8 mouse cellular contexts compared by ENCODE assay signal in the genomic region with DNA sequence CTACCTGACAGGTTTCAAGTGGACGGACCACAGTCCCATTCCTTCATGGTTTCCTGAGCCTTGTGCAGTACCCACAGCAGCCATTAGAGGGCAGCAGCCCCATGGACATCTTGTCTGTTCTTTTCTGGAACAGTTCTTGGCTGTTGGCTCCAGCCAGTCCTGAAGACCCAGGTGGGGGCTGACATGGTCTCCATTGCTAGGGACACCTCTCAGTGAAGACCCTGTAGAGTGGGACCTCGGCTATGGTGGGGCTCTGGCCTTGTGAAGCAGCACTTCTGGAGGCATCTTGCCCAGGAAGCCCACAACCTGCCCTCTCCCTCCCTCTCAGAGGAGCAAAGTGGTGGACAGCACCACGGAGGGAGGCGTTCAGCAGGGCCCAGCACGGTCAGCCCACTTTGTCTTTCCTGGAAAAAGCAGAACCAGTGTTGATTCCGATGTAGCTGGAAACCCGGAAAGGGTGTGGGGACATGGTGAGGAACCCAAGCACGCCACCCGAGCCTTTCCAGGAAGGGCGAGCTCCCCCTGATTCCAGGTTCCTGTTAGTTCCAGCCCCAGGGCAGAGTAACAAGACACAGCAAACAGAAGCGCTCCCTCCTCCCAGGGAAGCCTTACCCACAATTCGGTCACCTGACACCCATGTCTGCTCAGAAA. TPM values are rescaled to one million over a fixed set of nuclear protein-coding genes. Genes with fewer than 3 reads are reported as not detected.
DNase-seq lines count a peak whose midpoint lies in the region; ATAC-seq and TF ChIP-seq lines count a peak whose summit lies in the region.

No protein-coding gene starts in this region.

- H3K27me3 ChIP-seq in cerebellum, adult 2 months (ENCODE audit: control insufficient read depth, insufficient read depth, low read length): no peaks in the 10 kb centered on the region
- H3K27me3 ChIP-seq in hindbrain, embryonic 10.5 days (ENCODE audit: insufficient read depth, poor library complexity, severe bottlenecking): no peaks in the 10 kb centered on the region
- no peaks in the 10 kb centered on the region for H3K27me3 ChIP-seq in lung, postnatal 0 days (replicated peaks; ENCODE audit: insufficient read depth, low read length)

- peaks cover 2 to 26% of the 10 kb centered on the region in 2 experiments; a peak in 2 of 4 replicates for H3K4me1 ChIP-seq in ES-E14 (ENCODE audit: control insufficient read depth in 2 of 2, insufficient read depth in 2 of 2, low read length in 2 of 2, poor library complexity in 1 of 2)
- peaks cover 20% of the 10 kb centered on the region for H3K4me1 ChIP-seq in cerebellum, adult 2 months (ENCODE audit: control insufficient read depth, insufficient read depth, low read length)
- peaks cover 38% of the 10 kb centered on the region for H3K4me1 ChIP-seq in hindbrain, embryonic 10.5 days (replicated peaks)
- peaks cover 9% of the 10 kb centered on the region; the same call in 1 of the 2 replicates for H3K4me1 ChIP-seq in lung, postnatal 0 days (ENCODE audit: insufficient read depth, low read depth, low read length)

- DNase-seq in ES-E14 (ENCODE audit: low read depth, low spot score): peak; percentile 81
- DNase-seq in cerebellum, adult 2 months: peak; percentile 82 to 93
- DNase-seq in hindbrain, embryonic 10.5 days (ENCODE audit: low spot score): peak; percentile 84
- DNase-seq in layer of hippocampus, adult 9-11 months: peak; percentile 81
- DNase-seq in lung, postnatal 0 days (ENCODE audit: low spot score): peak; percentile 84
- DNase-seq in ovary, postnatal 10 days (ENCODE audit: low spot score): peak; percentile 95
- peak; percentile 66 to 87 for DNase-seq in thymus, postnatal 10 days (ENCODE audit: low spot score in 2 of 2)

- H3K36me3 ChIP-seq in ES-E14 (ENCODE audit: control insufficient read depth, insufficient read depth, low read length, poor library complexity, severe bottlenecking): peaks cover 10% of the 10 kb centered on the region; the same call in 1 of the 2 replicates
- H3K36me3 ChIP-seq in hindbrain, embryonic 10.5 days: peaks cover 31% of the 10 kb centered on the region
- H3K36me3 ChIP-seq in lung, postnatal 0 days (ENCODE audit: insufficient read depth, low read length): no peaks in the 10 kb centered on the region

- TF ChIP-seq EP300 in lung, postnatal 0 days (IDR thresholded peaks at IDR 0.05): peak; percentile 100

- H3K27ac ChIP-seq in ES-E14 (ENCODE audit: insufficient read depth, low read depth, low read length, poor library complexity, severe bottlenecking): peak overlapping the region; percentile 40; the same call in 1 of the 2 replicates
- H3K27ac ChIP-seq in cerebellum, adult 2 months (ENCODE audit: insufficient read depth, low read length): peak overlapping the region; percentile 8; the same call in 1 of the 2 replicates
- peak overlapping the region; percentile 76 for H3K27ac ChIP-seq in hindbrain, embryonic 10.5 days
- H3K27ac ChIP-seq in lung, postnatal 0 days (ENCODE audit: low read length): peak overlapping the region; percentile 86

- H3K9me3 ChIP-seq in ES-E14 (ENCODE audit: control insufficient read depth, insufficient read depth, low read depth, low read length): no peaks in the 10 kb centered on the region
- H3K9me3 ChIP-seq in hindbrain, embryonic 10.5 days: no peaks in the 10 kb centered on the region
- H3K9me3 ChIP-seq in lung, postnatal 0 days (ENCODE audit: low read length): no peaks in the 10 kb centered on the region

- H3K9ac ChIP-seq in ES-E14 (ENCODE audit: insufficient read depth, low read depth, low read length, poor library complexity, severe bottlenecking): no peak overlapping the region
- H3K9ac ChIP-seq in lung, postnatal 0 days (replicated peaks; ENCODE audit: low read depth): no peak overlapping the region

- TF ChIP-seq POLR2A in cerebellum, adult 2 months (IDR thresholded peaks at IDR 0.05; ENCODE audit: borderline replicate concordance, insufficient read depth, low read length): no peak

- WGBS in cerebellum, adult 2 months: 33% methylated on average over 12 of the region's 12 CpGs
- WGBS in hindbrain, embryonic 10.5 days: 39% methylated on average over 12 of the region's 12 CpGs
- WGBS in lung, postnatal 0 days: 13% methylated on average over 12 of the region's 12 CpGs

- peak overlapping the region; percentile 33 for H3K4me2 ChIP-seq in lung, postnatal 0 days (replicated peaks; ENCODE audit: low read depth, low read length)

- ATAC-seq in frontal cortex, adult (ENCODE audit: low TSS enrichment): peak; percentile 44
- ATAC-seq in lung, postnatal 0 days: peak; percentile 84

- TF ChIP-seq CTCF in cerebellum, adult 2 months (IDR thresholded peaks at IDR 0.05; ENCODE audit: borderline replicate concordance, insufficient read depth, low read depth, low read length): peak; percentile 99
- TF ChIP-seq CTCF in lung, postnatal 0 days (IDR thresholded peaks at IDR 0.05): peak; percentile 99

- H3K4me3 ChIP-seq in ES-E14 (ENCODE audit: insufficient read depth in 1 of 2, low read depth in 1 of 2, low read length in 2 of 2, poor library complexity in 1 of 2, severe bottlenecking in 1 of 2): no peak overlapping the region
- no peak overlapping the region for H3K4me3 ChIP-seq in cerebellum, adult 2 months (replicated peaks; ENCODE audit: insufficient read depth, low read depth, low read length)
- H3K4me3 ChIP-seq in hindbrain, embryonic 10.5 days: no peak overlapping the region
- H3K4me3 ChIP-seq in lung, postnatal 0 days (ENCODE audit: low read depth, low read length): no peak overlapping the region

- in situ Hi-C loops in ES-E14 (cut with MboI; ENCODE audit: low sequenced_read_pairs in 2 of 2, unreplicated experiment in 2 of 2): no loop called here

TF ChIP-seq in ES-E14, 5 proteins besides CTCF, POLR2A, EP300 and RAD21:
- TF ChIP-seq HCFC1 (IDR thresholded peaks at IDR 0.05; ENCODE audit: borderline replicate concordance, insufficient read depth, low read length) (no peak), ZC3H11A (IDR thresholded peaks at IDR 0.05; ENCODE audit: borderline replicate concordance, low read depth, low read length) (peak; percentile 80)

RNA-seq across cellular contexts. Expression of a gene that starts 12.0 kb away (rescaled TPM):
- not detected in 2 replicates for total RNA-seq in ES-E14 (2012; rRNA removed)
- not detected in 2 replicates for polyA plus RNA-seq in cerebellum, adult 2 months (2012; rRNA removed)
- not detected in 2 replicates for polyA plus RNA-seq in hindbrain, embryonic 10.5 days (2016; fragmentation: Nextera tagmentation; extraction: Ambion mirVana)
- polyA plus RNA-seq in lung, postnatal 0 days (2015; fragmentation: Nextera tagmentation; extraction: Ambion mirVana): not detected in 2 replicates

RNA-seq across cellular contexts. Expression of a gene that starts 13.1 kb away (rescaled TPM):
- 1.1 and 1.3 TPM in 2 replicates for total RNA-seq in ES-E14 (2012; rRNA removed)
- polyA plus RNA-seq in cerebellum, adult 2 months (2012; rRNA removed): 16.4 and 17.3 TPM in 2 replicates
- polyA plus RNA-seq in hindbrain, embryonic 10.5 days (2016; fragmentation: Nextera tagmentation; extraction: Ambion mirVana): 2.0 and 2.8 TPM in 2 replicates
- polyA plus RNA-seq in lung, postnatal 0 days (2015; fragmentation: Nextera tagmentation; extraction: Ambion mirVana): 22.7 and 28.1 TPM in 2 replicates

RNA-seq across cellular contexts. Expression of a gene that starts 13.2 kb away (rescaled TPM):
- total RNA-seq in ES-E14 (2012; rRNA removed): 19.1 and 26.6 TPM in 2 replicates
- 87.4 and 91.1 TPM in 2 replicates for polyA plus RNA-seq in cerebellum, adult 2 months (2012; rRNA removed)
- polyA plus RNA-seq in hindbrain, embryonic 10.5 days (2016; fragmentation: Nextera tagmentation; extraction: Ambion mirVana): 116 and 147 TPM in 2 replicates
- polyA plus RNA-seq in lung, postnatal 0 days (2015; fragmentation: Nextera tagmentation; extraction: Ambion mirVana): 60.5 and 61.6 TPM in 2 replicates

RNA-seq across cellular contexts. Expression of a gene that starts 39.0 kb away (rescaled TPM):
- total RNA-seq in ES-E14 (2012; rRNA removed): 65.0 and 72.4 TPM in 2 replicates
- polyA plus RNA-seq in cerebellum, adult 2 months (2012; rRNA removed): 156 and 163 TPM in 2 replicates
- polyA plus RNA-seq in hindbrain, embryonic 10.5 days (2016; fragmentation: Nextera tagmentation; extraction: Ambion mirVana): 0.65 and 1.5 TPM in 2 replicates
- polyA plus RNA-seq in lung, postnatal 0 days (2015; fragmentation: Nextera tagmentation; extraction: Ambion mirVana): 3.6 and 4.1 TPM in 2 replicates

RNA-seq across cellular contexts. Expression of a gene that starts 40.7 kb away (rescaled TPM):
- 0.49 and 1.0 TPM in 2 replicates for total RNA-seq in ES-E14 (2012; rRNA removed)
- polyA plus RNA-seq in cerebellum, adult 2 months (2012; rRNA removed): 0.21 and 0.25 TPM in 2 replicates
- 0.43 TPM in 1 of 2 replicates, not detected in the other for polyA plus RNA-seq in hindbrain, embryonic 10.5 days (2016; fragmentation: Nextera tagmentation; extraction: Ambion mirVana)
- 2.2 and 3.3 TPM in 2 replicates for polyA plus RNA-seq in lung, postnatal 0 days (2015; fragmentation: Nextera tagmentation; extraction: Ambion mirVana)

Comparison
In these comparisons a context has a peak if more than half of its experiments do, and no peak if none do; other contexts are left out.
1. H3K27ac ChIP-seq: peak in every context shown above with its lines; median percentile 86 in lung, postnatal 0 days; 76 in hindbrain, embryonic 10.5 days; 40 in ES-E14; 8 in cerebellum, adult 2 months.